Mouse (Mus musculus) lung, postnatal 4 days (tissue): ENCODE results near the gene Snph.

Experiments used
- DNase-seq, 2 experiments: peaks; one replicate each; pipeline ENCODE4 v3.0.0; 2021

Gene Snph

DNA sequence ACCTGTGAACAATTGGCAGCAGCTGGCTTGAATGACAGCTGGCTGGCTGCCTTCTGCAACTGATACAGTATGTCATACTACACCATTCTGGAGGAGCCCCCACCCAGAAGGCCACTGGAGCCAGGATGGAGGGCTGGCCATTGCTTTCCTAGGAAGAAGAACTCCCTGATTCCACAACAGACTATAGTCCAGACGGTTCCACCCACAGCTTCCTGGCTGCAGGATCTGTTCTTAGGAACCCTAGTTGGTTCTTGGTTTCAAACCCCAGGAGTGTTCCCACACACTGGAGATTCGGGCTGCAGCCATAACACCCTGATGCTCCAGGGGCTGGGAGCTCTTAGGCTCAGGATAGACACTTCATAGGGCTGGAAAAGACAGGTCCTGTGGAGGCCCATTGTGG lies 34.3 kb downstream of the Snph start:
- no peak for DNase-seq

DNA sequence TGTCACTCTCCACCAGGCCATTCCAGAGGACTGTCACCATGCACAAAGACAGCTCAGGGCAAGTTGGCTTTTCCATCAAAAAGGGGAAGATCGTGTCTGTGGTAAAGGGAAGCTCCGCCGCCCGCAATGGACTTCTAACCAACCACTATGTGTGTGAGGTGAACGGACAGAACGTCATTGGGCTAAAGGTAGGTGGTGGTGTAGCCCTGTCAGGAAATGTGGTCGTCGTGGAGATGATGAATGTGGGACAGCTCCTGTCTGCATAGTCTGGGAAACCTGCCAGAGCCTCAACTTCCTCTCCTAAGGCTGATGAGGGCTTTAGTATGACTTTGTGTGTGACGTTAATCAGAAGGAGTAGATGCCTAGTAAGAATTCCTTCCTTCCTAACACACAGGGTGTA lies 45.1 kb downstream of the Snph start:
- peak; percentile 35 to 48 for DNase-seq

GRCm38 (mm10) chr2:151586807-151587206 lies 45.6 kb downstream of the Snph start:
- no peak for DNase-seq

DNA sequence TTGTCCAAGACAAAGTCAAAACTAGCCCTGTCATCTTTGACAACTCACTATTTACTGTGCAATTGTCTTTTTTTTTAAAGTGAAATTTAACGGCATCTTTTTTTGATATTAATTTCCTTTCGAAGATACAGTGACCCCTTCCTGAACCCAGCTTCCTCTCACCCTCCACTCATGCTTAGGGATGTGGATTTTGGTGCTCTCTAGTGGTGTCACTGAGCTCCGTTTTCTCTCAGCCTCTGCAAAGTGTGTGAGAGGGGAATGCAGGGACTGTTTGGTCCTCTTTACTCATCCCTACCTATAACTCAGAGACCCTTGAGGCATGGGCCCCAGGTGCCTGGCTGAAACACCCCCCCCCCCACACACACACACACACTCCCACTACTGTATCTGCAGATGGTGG lies 46.5 kb downstream of the Snph start:
- no peak for DNase-seq

DNA sequence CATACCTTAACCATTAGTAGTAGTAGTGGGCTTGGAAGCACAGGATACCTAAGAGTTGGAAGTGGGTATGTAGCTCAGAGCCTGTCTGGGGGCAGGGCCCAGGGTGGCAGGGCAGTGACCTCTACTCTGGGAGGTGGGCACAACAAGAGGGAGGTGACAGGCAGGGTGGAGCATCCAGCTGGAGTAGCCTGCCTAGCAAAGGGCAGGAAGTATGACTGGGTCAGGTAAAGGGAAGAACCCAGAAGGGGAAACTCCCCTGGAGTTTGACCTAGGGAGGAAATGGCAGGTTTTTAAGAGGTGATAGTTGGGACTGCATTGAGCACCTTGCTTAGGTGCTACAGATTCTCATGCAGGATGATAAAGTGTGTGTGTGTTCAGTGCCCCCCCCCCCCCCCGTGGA lies 51.4 kb downstream of the Snph start:
- no peak for DNase-seq

GRCm38 (mm10) chr2:151579183-151579582 lies 53.2 kb downstream of the Snph start:
- no peak for DNase-seq

DNA sequence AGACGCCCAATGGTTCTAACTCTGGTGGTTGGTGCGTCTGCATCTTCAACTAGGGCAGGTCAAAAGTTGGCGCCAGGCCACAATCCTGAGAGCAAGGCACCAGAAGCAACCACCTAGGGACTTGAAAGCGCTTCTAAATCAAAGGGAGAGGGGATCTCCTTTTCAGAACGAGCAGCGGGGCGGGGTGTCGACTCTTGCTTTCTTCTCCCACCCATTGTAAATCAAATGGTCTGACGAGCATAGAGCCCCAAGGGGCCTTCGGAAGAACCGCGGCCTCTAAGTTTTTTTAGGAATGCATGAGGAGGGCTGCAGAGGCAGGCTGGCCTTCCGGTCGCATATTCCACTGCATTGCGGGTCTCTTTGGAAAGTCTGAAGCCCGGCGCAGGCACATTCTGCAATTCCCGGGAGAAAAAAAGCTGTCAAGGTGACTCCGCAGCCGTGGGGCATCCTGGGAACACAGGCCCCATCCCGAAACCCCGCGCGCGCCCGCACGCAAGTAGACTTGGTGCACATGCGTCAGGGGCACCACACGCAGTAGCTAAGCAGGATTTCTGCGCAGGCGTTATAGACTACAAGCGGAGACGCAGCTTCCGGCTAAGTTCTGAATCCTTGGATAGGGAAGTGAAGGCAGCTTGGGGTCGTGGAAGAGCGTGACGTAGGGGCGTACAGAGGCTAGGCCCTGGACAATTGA lies 56.5 kb downstream of the Snph start:
- peak; percentile 83 to 89 for DNase-seq

DNA sequence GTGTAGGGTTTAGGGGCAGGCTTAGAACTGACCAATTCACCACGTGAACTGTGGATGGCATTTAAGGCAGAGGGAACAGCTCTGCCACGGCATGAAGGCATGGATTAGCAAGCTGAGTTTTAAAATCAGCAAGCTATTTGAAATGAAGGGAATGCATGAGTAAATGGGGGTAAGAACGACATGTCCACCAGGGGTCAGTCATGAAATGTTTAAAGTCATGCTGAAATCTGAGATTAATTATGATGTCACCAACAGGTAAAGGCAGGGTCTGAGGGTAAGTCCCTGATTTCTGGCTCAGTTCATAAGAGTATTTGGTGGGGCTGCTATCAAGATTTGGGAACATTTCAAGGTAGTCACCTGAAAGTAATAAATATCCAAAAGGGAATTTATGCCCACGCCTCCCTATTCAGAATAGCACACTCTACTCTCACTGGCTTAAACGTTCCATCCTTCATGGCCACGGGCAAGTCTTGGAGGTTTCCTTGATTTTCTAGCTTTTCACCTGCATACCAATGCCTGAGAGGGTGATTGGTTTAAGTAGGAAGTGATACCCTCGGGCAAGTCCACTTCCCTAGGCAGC lies 57.2 kb downstream of the Snph start:
- peak in 1 of 2 experiments; percentile 47 for DNase-seq

- DNase-seq: no peak
Observed at GRCm38 (mm10) chr2:151574607-151575006, 57.8 kb downstream of the Snph start.

GRCm38 (mm10) chr2:151573667-151574066 lies 58.7 kb downstream of the Snph start:
- DNase-seq: no peak

GRCm38 (mm10) chr2:151571873-151572700 lies 60.3 kb downstream of the Snph start, which contains the start of gene Sdcbp2:
Gene Sdcbp2 (plus strand): TSS chr2:151572622.
- peak in 1 of 2 experiments; percentile 30 for DNase-seq

- no peak for DNase-seq
Observed at GRCm38 (mm10) chr2:151569452-151569851, 62.9 kb downstream of the Snph start.

DNA sequence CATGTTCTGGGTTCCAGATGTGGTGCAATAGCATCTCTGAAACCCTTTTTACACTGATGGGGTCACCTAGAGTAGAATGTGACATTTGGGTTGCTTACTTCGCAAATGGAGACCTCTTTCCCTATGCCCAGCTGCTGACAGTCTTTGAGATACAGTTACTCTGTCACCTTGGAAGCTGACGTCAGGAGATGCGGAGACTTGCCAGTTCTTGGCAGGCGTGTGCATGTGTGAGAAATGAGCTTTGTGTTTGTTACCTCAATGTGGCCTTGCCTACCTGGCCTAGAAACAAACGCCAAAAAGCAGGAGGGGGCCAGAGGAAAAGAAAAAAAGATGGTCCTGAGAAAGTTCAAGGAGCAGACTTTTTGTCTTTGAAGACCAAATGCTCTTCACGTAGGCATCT lies 65.5 kb downstream of the Snph start:
- no peak for DNase-seq

DNA sequence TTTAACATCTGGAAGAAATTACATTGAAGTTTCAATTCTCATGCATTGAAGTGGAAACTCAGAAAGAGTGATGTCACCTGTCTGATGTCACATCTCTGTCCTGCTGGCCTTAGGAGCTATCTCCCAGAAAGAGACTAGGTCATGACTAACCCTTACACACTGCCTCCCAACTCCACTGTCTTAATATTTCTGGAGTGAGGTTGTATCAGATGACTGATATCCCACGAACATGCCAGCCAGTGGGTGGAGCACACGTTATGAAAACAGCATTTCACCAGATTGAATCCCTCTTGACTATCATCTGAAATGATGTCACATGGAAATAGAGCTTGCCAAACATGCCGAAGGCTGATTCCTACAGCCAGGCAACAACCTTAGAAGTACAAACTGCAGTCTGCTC lies 67.4 kb downstream of the Snph start:
- no peak for DNase-seq

DNA sequence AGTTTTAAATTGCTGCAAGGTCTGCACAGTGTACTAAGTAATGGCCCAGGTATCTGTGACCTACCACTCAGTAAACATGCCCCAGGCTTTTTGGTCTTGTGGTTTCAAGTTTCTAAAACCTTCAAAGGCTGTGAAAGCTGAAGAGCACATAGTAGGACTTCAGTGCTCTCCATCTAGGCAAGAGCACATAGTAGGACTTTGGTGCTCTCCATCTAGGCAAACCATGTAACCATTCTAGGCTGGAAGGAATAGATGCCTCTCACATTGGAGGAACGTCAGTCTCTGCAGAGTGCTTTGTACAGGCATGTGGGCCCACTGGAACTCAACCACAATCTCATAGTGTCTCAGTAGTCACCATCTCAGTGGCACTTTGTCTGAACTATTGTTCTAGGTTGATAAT lies 68.4 kb downstream of the Snph start:
- DNase-seq: no peak

- no peak for DNase-seq
Observed at GRCm38 (mm10) chr2:151562930-151563921, 69.2 kb downstream of the Snph start.

DNA sequence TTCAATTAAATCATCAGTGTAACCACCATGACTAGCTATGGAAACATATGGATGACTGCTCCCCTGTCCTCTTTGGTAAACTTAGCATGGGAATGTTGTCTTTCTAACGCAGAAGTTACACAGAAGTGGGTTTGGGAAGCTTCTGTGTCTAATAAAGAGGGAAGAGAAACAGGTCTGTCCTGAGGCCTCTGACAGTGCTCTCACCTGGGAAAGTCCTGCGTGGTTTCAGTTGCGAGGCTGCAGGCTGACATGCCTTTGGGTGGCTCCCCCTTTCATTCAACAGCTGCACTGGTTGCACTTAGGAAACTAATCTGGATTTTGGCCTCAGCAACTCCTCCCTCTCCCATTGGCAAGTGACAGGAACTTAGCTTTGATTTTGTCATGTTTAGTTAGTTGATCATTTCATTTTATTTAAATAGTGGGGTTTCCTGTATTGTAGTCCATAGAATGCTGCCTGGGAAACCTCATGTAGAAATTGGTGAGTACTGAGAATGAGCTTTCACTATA lies 82.7 kb downstream of the Snph start:
- no peak for DNase-seq

GRCm38 (mm10) chr2:151546571-151546970 lies 85.8 kb downstream of the Snph start:
- DNase-seq: no peak

DNA sequence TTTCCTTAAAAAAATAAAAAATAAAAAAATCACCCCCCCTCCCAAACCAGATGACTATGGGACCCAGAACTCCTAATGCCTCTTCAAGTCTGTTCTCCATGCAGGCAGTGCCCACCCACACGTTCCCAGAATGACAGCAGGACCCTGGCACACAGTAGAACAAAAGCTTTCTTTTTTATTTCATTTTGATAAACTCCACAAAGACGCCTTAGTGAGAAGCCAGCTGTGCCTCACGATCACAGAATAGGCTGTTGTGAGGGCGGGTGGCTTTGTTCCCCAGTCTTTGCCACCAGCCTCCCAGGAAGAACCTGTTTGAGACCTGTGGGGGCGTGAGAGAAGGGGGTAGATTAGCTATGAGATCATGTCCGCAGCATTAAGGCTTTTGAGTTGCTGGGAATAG lies 87.7 kb downstream of the Snph start:
- no peak for DNase-seq

DNA sequence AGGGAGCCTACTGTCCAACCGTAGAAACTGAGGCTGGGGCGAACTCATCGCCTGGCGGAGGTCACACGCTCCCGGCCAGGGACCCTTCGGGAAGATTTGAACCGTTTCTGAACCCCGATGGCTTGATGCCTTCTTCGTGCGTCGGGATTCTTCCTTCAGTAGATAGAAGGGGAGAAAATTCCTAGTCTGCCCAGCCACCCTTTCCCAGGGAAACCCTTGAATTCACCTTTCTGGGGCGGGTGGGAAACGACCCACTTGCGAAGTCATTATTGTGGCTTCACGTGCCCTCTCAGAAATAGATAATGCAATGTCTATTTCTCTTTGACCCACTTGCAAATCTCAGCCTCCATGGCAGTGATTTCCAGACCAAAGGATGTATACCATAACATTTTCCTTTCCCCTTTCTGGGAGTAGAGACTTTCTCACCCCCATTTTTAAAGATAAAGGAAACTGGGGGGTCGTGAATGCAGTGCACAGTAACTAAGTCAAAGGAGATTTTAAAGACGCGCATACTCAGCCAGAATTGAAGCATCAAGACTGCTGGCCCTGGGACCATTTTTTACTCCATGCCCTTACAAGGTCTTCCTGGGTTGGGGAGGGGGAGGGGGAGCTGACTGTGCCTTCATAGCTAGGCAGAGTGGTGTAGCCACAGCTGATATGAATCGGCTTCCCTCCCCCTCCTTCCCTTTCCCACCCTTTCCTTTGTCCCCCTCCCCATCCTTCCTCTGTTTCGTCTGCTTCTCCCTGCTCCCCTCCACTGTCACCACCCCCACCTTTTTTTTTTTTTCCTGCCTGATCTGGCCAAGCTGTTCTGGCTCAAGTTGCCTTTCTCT lies 89.1 kb downstream of the Snph start:
- DNase-seq: peak; percentile 75 to 78

DNA sequence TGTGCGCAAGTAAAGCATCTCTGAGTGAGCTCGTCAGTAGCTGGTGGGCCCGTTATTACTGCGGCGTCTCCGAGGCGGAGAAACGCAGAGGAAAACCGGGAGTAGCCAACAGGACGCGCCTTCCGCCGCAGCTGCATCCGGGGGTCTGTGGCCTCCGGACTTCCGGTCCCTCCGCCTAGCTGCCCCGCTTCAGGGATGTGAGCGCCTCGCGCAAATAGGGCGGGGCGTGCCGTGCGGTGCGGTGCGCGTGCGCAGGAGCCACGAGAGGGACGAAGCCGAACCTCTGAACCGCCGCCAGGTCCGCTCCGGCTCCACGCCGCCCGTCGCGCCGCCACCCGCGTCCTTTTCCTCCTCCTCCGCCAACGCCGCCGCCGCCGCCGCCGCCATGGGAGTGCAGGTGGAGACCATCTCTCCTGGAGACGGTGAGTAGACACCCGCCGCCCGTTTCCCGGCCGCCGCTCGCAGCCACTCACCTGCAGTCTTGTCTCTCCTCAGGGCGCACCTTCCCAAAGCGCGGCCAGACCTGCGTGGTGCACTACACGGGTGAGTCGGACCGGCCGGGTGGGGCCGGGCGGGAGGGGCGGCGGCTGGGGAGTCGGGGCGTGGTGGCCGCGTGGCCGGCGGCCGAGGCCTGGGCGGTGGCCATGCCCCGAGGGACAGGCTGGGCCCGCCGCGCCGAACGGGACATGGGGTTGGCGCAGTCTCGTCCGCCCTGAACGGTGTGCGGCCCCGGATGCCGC lies 89.9 kb downstream of the Snph start, which contains the start of gene Fkbp1a:
Gene Fkbp1a, plus strand, starts transcription at position 161 of the 740 bp plus-strand sequence.
- DNase-seq: peak; percentile 98 to 99
